Mouse (Mus musculus) spleen, postnatal 4 days (tissue): ENCODE measurements around the gene Cidec.
A peak's percentile ranks its signal among the peaks of the same experiment; 100 is the strongest.

Experiments used
- DNase-seq, 2 experiments: peaks; one replicate each; pipeline ENCODE4 v3.0.0; 2022; ENCODE audit warnings: low spot score in 2 of 2

Gene Cidec

GRCm38 (mm10) chr6:113435664-113436205 lies at the start of gene Cidec:
TSS of gene Cidec (minus strand) at chr6:113435760.
- no peak for DNase-seq

- no peak for DNase-seq
Observed at GRCm38 (mm10) chr6:113483729-113484128, 48.2 kb upstream of the Cidec start.

DNA sequence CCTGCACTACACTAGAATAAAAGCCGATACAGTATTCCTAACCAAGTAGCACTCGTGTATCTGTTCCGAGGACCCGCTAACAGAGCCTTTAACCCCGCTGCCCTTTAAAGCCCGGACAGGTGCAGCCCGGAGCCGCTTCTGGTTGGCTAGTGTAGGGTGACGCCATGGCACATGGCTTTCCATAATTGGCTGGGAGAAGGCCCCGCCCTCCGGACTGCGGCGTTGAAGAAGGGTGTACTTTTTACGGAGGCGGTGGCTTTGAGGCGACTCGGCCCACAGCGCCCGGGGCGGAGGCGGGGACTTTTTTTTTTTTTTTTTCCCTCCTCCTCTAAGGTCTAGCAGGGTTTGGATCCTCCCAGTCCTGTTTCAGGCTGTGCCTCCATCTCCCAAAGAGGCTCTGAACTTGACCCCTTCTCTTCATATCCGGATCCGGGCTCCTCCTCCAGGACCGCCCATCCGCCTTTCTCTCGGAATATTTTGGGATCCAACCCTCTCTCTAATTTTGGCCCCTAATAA lies 47.6 kb upstream of the Cidec start, which contains the start of gene Creld1:
Gene Creld1 (plus strand): TSS at position 198 of the 516 bp plus-strand sequence.
- peak; percentile 92 to 93 for DNase-seq

- DNase-seq = no peak
Observed at GRCm38 (mm10) chr6:113482477-113483099, 47.0 kb upstream of the Cidec start.

- DNase-seq = no peak
Observed at GRCm38 (mm10) chr6:113480555-113481373, 45.2 kb upstream of the Cidec start.

DNA sequence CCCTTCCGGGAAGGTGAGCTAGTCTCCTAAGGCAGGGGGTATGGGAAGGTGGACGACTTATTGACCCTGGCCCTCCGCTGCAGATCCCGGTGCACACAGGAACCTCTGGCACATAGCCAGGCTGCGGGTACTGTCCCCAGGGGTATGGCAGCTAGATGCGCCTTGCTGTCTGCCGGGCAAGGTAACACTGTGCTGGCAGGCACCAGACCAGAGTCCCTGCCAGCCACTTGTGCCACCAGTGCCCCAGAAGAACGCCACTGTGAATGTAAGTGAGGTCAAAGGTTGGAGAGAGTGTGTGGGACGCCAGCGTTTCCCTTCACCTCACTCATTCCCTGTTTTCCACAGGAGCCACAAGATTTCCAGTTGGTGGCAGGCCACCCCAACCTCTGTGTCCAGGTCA lies 43.3 kb upstream of the Cidec start:
- DNase-seq = no peak

GRCm38 (mm10) chr6:113477353-113477752 lies 41.8 kb upstream of the Cidec start:
- DNase-seq = no peak

GRCm38 (mm10) chr6:113473715-113474114 lies 38.2 kb upstream of the Cidec start:
- no peak for DNase-seq

- DNase-seq = no peak
Observed at GRCm38 (mm10) chr6:113473246-113473645, 37.7 kb upstream of the Cidec start.

DNA sequence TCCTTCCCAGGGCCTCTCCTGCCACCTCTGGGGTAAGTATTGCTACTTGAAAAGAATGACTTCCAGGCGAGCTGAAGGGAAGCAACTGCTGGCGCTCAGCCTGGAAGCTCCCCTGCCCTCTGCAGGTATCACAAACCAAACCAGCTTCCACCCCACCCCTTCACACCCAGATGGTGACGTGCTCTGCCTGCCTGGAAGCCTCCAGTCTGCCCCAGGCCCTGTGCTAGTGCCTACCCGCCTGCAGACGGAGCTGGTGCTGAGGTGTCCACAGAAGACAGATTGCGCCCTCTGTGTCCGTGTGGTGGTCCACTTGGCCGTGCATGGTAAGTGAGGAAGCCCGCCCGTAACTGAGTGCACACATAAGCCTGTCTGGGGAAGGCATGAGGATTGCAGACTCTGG lies 36.5 kb upstream of the Cidec start:
- no peak for DNase-seq

- DNase-seq = no peak
Observed at GRCm38 (mm10) chr6:113471297-113471936, 35.9 kb upstream of the Cidec start, which contains the start of gene Il17rc. TSS of gene Il17rc (plus strand) at chr6:113471427.

DNA sequence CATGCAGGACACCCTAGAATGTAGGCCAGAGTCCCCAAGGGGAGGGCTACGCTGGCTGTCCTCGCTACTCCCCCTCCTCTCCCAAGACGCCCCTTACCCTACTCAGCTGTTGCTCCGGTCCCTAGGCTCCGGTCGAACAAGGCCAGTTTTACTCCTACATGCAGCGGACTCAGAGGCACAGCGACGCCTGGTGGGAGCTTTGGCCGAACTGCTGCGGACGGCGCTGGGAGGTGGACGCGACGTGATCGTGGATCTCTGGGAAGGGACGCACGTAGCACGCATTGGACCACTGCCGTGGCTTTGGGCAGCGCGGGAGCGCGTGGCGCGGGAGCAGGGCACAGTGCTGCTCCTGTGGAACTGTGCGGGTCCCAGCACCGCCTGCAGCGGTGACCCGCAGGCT lies 33.9 kb upstream of the Cidec start:
- peak; percentile 65 to 84 for DNase-seq

GRCm38 (mm10) chr6:113469021-113469420 lies 33.5 kb upstream of the Cidec start:
- peak; percentile 74 to 86 for DNase-seq

GRCm38 (mm10) chr6:113468512-113468911 lies 33.0 kb upstream of the Cidec start:
- no peak for DNase-seq

DNA sequence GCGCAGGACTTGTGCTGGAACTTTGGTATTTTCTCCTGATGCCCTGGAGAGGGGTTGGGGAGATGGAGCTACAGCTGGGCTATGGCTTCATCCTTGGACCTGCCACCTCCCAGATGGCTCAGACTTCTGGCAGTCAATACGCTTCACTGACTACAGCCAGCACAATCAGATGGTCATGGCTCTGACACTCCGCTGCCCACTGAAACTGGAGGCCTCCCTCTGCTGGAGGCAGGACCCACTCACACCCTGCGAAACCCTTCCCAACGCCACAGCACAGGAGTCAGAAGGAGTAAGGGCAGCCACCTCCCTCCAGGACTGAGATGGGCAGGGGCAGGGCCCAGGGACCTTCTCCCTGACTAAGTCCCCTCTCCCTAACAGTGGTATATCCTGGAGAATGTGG lies 30.0 kb upstream of the Cidec start:
- DNase-seq = no peak

GRCm38 (mm10) chr6:113464040-113464439 lies 28.5 kb upstream of the Cidec start:
- no peak for DNase-seq

GRCm38 (mm10) chr6:113458635-113459034 lies 23.1 kb upstream of the Cidec start:
- no peak for DNase-seq

DNA sequence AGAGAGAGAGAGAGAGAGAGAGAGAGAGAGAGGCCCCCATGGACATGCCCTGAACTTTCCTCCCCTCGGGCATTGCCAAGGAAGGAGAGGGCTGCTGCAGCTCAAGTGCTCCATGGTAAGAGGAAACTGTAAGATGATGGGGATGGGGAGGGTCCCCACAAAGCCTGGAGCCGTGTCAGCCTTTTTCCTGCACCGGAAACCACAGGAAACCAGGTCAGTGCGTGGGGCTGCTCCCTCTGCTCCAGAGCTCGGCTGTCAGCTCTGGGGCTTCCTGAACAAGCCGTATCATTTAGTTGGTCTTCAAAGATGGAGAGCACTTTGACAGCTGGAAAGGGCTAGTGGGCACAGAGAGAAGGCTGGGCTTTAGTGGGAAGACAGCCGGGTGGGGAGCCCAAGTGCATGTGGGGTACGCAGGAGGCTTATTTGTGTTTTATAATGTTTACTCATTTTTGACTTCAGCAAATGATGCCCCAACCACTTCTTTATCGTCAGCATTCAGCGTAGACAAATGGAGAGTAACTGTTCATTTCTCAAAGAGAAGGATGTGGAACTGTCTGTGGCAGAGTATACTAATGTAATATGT lies 22.5 kb upstream of the Cidec start, which contains the start of gene Il17re:
Gene Il17re (plus strand): TSS at position 533 of the 583 bp plus-strand sequence.
- no peak for DNase-seq

DNA sequence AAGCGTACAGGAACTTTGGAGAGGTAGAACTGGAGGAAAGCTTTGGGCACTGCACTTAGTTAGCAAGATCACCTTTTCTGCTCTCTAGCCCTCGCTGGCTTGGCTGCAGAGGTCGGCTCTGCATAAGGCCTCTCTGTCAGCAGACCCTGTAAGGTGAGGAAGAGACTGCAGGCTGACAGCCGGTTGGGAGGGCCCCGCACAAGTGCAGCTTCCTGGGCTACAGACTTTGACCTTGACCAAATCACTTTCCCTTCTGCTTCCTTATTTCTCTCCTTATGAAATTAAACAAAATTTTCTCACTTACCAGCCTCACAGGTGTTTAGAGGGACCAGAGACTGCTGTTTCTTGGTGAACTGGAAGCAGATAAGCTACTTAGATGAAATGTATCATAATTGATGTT lies 19.4 kb upstream of the Cidec start:
- DNase-seq = no peak

GRCm38 (mm10) chr6:113451839-113452238 lies 16.3 kb upstream of the Cidec start:
- no peak for DNase-seq

- no peak for DNase-seq
Observed at GRCm38 (mm10) chr6:113447639-113448038, 12.1 kb upstream of the Cidec start.
